Mouse (Mus musculus): ENCODE measurements around the gene B4galt5. TPM values are rescaled to one million over a fixed set of nuclear protein-coding genes. Genes with fewer than 3 reads are reported as not detected.

B4galt5 gene
- polyA plus RNA-seq, 1 experiment from 2014 or later, result 12.2 TPM

DNA sequence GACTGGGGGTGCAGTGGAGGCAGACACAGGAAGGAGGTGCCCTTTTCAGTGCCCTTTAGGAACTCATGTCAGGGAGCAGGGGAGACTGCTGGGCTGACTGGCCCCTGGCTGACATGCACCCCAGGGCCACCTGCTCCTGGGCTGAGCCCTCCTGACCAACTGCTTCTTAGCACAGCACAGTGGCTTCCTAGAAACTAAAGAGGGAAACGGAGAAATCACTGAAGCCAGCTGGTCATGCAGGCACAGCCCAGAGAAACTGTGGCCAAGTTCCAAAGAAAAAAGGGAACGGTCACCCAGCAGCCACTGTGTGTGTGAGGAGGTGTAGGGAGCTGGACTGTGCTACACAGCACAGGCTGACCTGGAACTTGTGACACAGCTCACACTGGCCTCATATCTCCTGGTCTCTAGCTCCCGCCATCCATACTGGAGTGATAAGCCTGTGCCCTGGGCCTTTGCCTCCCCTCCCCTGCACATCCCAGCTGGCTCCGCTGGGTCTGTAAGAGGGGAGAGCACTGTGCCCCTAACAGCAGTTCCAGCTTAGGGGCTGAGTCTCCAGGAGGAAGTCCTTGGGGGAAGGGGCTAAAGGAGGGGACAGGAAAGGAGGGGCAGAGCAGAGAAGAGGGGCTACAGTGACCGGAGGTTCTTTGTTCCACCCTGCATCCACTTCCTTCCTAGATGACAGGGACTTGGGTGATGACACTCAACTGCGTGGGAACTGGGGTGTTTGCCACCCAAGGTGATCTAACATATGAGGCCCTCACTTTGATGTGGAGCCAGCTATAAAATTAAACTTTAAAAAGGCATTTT, 48.9 kb downstream of the B4galt5 start:
- WGBS, result 51% methylated on average over 6 of the region's 6 CpGs
- no peaks in the 10 kb centered on the region for H3K27me3 ChIP-seq (ENCODE audit: control insufficient read depth, insufficient read depth, low read length)
- 0 out of 2 replicates have a peak overlapping the region, but pooled peaks have one; percentile 11 for H3K27ac ChIP-seq (ENCODE audit: low read depth, low read length)
- peak; percentile 29; the same call in 1 of the 2 replicates for ATAC-seq (ENCODE audit: low FRiP score, low TSS enrichment)
- no peaks in the 10 kb centered on the region for H3K9me3 ChIP-seq (ENCODE audit: control insufficient read depth, low read length)
- H3K36me3 ChIP-seq (ENCODE audit: control insufficient read depth, insufficient read depth, low read length), result peaks cover 16% of the 10 kb centered on the region; the same call in 1 of the 2 replicates
- H3K4me1 ChIP-seq (ENCODE audit: control insufficient read depth, insufficient read depth, low read length), result peaks cover 18% of the 10 kb centered on the region
- H3K4me2 ChIP-seq (replicated peaks; ENCODE audit: low read depth, low read length), result no peak overlapping the region
- no peak overlapping the region for H3K9ac ChIP-seq (ENCODE audit: low read depth, low read length)
- H3K4me3 ChIP-seq (ENCODE audit: low read length), result no peak overlapping the region

DNA sequence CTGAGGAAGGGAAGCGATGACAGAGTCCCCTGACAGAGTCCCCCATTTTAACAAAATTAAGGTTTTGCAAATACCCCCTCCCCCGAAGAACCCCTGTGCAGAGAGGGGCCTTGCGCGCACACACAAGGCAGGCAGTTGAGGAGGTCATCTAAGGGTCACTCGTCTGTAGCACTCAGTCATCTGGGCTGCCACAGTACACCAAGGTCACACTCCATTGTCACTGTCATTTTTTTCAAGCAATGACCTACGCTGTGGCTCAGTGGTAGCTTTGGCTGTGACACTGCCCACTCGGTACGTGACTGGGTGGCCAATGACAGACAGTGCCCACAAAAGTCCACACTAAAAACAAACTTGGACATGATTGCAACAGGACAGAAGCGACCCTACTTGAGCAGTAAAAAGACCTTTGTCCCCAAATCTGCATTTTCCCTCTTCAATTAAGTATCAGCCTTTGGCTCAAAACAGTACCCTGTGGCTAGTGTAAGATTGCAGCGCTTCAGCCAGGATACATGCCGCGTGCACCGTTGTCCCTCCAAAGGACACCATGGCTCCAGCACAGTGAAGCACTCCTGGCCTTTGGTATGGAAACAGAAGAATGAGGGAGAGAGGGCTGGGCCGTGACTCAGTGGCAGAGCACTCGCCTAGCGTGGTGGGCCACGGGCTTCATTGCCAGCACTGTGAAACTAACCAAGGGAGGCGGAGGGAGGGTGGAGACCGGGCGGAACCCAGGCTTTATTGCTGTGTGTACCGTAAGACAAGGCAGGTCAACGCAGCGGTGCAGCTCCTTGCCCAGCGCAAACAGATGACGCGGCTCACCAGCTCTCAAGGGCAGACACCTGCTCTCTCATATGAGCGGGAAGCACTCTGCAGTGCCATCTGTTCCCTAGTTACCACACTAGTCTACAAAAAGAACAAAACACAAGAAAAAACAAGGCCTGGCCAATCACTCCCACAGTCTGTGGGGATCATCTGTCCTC, 50.0 kb downstream of the B4galt5 start:
- no peak overlapping the region for H3K9ac ChIP-seq (ENCODE audit: low read depth, low read length)
- H3K27me3 ChIP-seq (ENCODE audit: control insufficient read depth, insufficient read depth, low read length), result no peaks in the 10 kb centered on the region
- peaks cover 18% of the 10 kb centered on the region for H3K4me1 ChIP-seq (ENCODE audit: control insufficient read depth, insufficient read depth, low read length)
- no peak overlapping the region for H3K4me2 ChIP-seq (replicated peaks; ENCODE audit: low read depth, low read length)
- peaks cover 14% of the 10 kb centered on the region; the same call in 1 of the 2 replicates for H3K36me3 ChIP-seq (ENCODE audit: control insufficient read depth, insufficient read depth, low read length)
- 51% methylated on average over 27 of the region's 27 CpGs for WGBS
- H3K27ac ChIP-seq (ENCODE audit: low read depth, low read length), result no peak overlapping the region; the same call in 1 of the 2 replicates
- H3K9me3 ChIP-seq (ENCODE audit: control insufficient read depth, low read length), result no peaks in the 10 kb centered on the region
- no peak overlapping the region for H3K4me3 ChIP-seq (ENCODE audit: low read length)
- ATAC-seq (ENCODE audit: low FRiP score, low TSS enrichment), result peak; percentile 43; the same call in 1 of the 2 replicates

DNA sequence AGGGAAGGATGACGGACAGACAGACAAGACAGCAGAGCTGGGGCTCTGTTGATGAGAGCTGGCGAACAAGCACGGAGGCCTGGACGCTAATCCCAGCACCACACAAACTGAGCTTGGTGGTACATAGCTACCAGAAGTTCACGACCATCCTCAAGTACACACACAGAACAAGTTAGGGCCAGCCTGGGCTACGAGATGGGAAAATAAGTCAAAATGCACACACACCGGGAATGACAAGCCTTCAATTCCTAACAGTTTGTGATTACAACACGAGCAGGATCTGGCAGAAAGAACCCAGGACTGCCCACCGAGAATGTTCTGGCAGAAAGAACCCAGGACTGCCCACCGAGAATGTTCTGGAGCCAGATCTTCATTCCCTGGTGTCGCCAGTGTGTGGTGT, 51.0 kb downstream of the B4galt5 start:
- H3K36me3 ChIP-seq (ENCODE audit: control insufficient read depth, insufficient read depth, low read length), result peaks cover 6% of the 10 kb centered on the region; the same call in 1 of the 2 replicates
- H3K27ac ChIP-seq (ENCODE audit: low read depth, low read length), result no peak overlapping the region
- peaks cover 18% of the 10 kb centered on the region for H3K4me1 ChIP-seq (ENCODE audit: control insufficient read depth, insufficient read depth, low read length)
- no peak overlapping the region for H3K4me2 ChIP-seq (replicated peaks; ENCODE audit: low read depth, low read length)
- no peaks in the 10 kb centered on the region for H3K27me3 ChIP-seq (ENCODE audit: control insufficient read depth, insufficient read depth, low read length)
- no peak overlapping the region for H3K4me3 ChIP-seq (ENCODE audit: low read length)
- H3K9ac ChIP-seq (ENCODE audit: low read depth, low read length), result no peak overlapping the region
- WGBS, result 90% methylated on average over 11 of the region's 11 CpGs
- no peaks in the 10 kb centered on the region for H3K9me3 ChIP-seq (ENCODE audit: control insufficient read depth, low read length)
- ATAC-seq (ENCODE audit: low FRiP score, low TSS enrichment), result no peak

DNA sequence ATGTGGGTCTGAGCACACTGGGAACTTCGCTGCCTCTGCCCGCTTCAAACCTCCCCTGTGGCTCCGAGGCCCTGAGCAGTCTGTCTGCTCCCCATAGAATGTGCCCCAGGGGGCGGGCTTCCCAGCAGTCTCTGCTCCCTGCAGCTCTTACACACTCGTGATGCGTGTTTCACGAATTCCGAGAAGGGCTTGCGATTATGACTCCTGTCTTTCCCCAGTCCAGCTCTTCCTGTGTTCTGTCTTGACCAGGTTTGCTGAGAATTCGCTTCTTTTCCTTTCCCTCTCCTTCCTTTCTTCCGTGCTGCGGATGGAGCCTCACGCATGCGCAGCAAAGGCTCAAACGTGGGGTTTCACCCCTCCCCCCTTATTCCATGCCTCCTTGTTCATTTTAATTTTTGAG, 54.1 kb downstream of the B4galt5 start:
- H3K9ac ChIP-seq (ENCODE audit: low read depth, low read length), result no peak overlapping the region
- 70% methylated on average over 15 of the region's 15 CpGs for WGBS
- H3K4me1 ChIP-seq (ENCODE audit: control insufficient read depth, insufficient read depth, low read length), result peaks cover 22% of the 10 kb centered on the region
- no peak for ATAC-seq (ENCODE audit: low FRiP score, low TSS enrichment)
- no peaks in the 10 kb centered on the region for H3K36me3 ChIP-seq (ENCODE audit: control insufficient read depth, insufficient read depth, low read length)
- no peaks in the 10 kb centered on the region for H3K9me3 ChIP-seq (ENCODE audit: control insufficient read depth, low read length)
- H3K27ac ChIP-seq (ENCODE audit: low read depth, low read length), result no peak overlapping the region
- no peaks in the 10 kb centered on the region for H3K27me3 ChIP-seq (ENCODE audit: control insufficient read depth, insufficient read depth, low read length)
- no peak overlapping the region for H3K4me3 ChIP-seq (ENCODE audit: low read length)
- no peak overlapping the region for H3K4me2 ChIP-seq (replicated peaks; ENCODE audit: low read depth, low read length)

DNA sequence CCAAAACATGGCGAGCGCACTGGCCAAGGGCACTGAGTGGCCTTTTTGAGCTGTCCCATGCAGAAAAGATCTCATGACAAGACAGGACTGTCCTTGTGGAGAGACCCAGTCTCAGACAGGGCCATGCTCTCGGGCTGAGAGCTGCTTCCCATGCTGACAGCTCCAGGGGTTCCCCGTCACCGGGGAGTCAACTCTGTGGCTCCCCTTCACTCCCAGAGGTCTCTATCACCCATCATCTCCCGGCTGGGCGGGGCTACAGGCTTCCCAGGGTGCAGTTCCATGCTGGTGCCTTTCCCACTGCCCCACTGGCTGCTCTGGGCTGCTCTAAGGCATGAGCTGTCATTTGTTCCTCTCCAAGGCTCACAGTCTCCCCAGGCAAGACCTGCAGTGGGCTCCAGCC, 54.8 kb downstream of the B4galt5 start:
- Histone ChIP-seq H3K4me1 (ENCODE audit: control insufficient read depth, insufficient read depth, low read length) (peaks cover 16% of the 10 kb centered on the region; the same call in 1 of the 2 replicates), H3K9me3 (ENCODE audit: control insufficient read depth, low read length) (no peaks in the 10 kb centered on the region), H3K36me3 (ENCODE audit: control insufficient read depth, insufficient read depth, low read length) (no peaks in the 10 kb centered on the region), H3K9ac (ENCODE audit: low read depth, low read length) (no peak overlapping the region), H3K27me3 (ENCODE audit: control insufficient read depth, insufficient read depth, low read length) (no peaks in the 10 kb centered on the region), H3K4me3 (ENCODE audit: low read length) (no peak overlapping the region), H3K27ac (ENCODE audit: low read depth, low read length) (no peak overlapping the region), H3K4me2 (replicated peaks; ENCODE audit: low read depth, low read length) (no peak overlapping the region)
- WGBS, result 75% methylated on average over 7 of the region's 7 CpGs
- ATAC-seq (ENCODE audit: low FRiP score, low TSS enrichment), result no peak

DNA sequence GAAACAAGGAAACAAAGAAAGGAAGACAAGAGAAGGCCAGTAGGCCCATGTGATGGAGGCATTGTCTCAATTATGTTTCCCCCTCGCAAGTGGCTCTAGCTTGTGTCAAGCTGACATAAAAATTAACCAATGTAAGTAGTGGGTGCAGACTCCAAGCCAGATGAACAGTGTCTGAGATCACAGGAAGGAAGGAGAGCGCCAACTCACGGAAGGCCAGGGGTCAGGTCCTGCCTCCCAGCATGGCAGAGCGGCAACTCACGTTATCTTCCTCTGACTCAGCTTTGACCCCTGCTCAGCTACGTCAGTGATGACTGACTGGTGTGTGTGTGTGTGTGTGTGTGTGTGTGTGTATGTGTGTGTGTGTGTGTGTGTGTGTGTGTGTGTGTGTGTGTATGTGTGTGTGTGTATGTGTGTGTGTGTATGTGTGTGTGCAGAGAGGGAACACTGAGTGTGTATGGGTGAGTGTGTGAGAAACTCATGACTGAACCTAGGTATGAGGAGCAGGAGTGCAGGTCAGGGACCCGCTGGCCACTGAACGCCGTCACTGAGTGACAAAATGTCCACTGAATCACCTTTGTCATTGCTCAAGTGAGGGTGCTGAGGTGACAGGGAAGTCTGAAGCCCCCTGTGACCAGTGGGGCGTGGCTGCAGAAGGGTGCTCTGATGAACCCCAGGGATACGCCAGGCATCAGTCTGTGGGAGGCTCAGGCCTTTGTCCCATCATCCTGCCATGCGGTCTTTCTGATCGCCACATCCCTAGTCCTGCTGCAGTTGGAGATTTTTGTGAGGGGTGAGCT, 55.5 kb downstream of the B4galt5 start:
- Histone ChIP-seq H3K9me3 (ENCODE audit: control insufficient read depth, low read length) (no peaks in the 10 kb centered on the region), H3K4me2 (replicated peaks; ENCODE audit: low read depth, low read length) (no peak overlapping the region), H3K27ac (ENCODE audit: low read depth, low read length) (no peak overlapping the region), H3K36me3 (ENCODE audit: control insufficient read depth, insufficient read depth, low read length) (no peaks in the 10 kb centered on the region), H3K9ac (ENCODE audit: low read depth, low read length) (no peak overlapping the region), H3K4me1 (ENCODE audit: control insufficient read depth, insufficient read depth, low read length) (peaks cover 8% of the 10 kb centered on the region; the same call in 1 of the 2 replicates), H3K27me3 (ENCODE audit: control insufficient read depth, insufficient read depth, low read length) (no peaks in the 10 kb centered on the region), H3K4me3 (ENCODE audit: low read length) (no peak overlapping the region)
- peak; percentile 46; the same call in 1 of the 2 replicates for ATAC-seq (ENCODE audit: low FRiP score, low TSS enrichment)
- 65% methylated on average over 13 of the region's 13 CpGs for WGBS

DNA sequence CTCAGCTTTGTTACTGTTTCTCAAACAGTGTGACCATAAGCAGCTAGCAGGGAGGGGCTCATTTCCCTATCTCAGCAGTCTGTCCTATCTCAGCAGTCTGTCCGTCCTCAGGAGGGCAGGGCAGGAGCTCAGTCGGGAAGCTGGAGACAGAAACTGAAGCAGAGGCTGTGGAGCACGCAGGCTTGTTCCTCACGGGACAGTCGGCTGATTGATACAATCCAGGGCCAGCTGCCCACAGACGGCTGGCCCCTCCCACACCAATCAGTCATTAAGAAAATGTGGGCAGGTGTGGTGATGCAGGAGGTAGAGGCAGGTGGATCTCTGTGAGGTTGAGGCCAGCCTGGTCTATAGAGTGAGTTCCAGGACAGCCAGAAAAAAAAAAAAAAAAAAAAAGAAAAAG, 56.1 kb downstream of the B4galt5 start:
- H3K27ac ChIP-seq (ENCODE audit: low read depth, low read length), result no peak overlapping the region

DNA sequence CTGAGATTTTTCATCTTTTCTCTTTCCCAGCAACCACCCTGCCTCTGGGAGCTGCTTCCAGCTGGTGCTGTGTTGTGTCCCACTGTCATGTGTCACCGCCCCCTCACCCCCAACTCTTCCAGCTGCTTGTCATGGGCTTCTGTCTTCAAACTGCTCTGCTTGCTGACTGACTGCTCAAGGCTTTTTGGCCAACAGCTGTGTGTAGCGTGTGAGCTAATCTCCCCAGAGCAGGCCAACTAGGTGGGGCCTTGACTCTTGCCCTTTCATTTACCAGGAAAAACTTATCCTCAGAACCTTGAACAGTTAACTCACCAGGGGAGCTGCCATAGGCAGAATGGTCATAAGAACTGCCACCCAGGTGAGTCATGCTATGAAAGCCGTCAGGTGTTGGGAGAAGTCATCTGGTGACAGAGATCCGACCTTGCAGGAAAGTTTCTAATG, 56.8 kb downstream of the B4galt5 start:
- peaks cover 7% of the 10 kb centered on the region; the same call in 1 of the 2 replicates for H3K4me1 ChIP-seq (ENCODE audit: control insufficient read depth, insufficient read depth, low read length)
- H3K36me3 ChIP-seq (ENCODE audit: control insufficient read depth, insufficient read depth, low read length), result no peaks in the 10 kb centered on the region
- H3K9me3 ChIP-seq (ENCODE audit: control insufficient read depth, low read length), result no peaks in the 10 kb centered on the region
- H3K27me3 ChIP-seq (ENCODE audit: control insufficient read depth, insufficient read depth, low read length), result no peaks in the 10 kb centered on the region
- no peak overlapping the region for H3K4me2 ChIP-seq (replicated peaks; ENCODE audit: low read depth, low read length)
- no peak overlapping the region for H3K9ac ChIP-seq (ENCODE audit: low read depth, low read length)
- 73% methylated on average over 4 of the region's 4 CpGs for WGBS
- H3K4me3 ChIP-seq (ENCODE audit: low read length), result no peak overlapping the region
- H3K27ac ChIP-seq (ENCODE audit: low read depth, low read length), result no peak overlapping the region
- ATAC-seq (ENCODE audit: low FRiP score, low TSS enrichment), result peak; percentile 24; the same call in 1 of the 2 replicates

More for the DNA sequence above, 56.1 kb downstream of the B4galt5 start:
- no peak overlapping the region for H3K4me3 ChIP-seq (ENCODE audit: low read length)
- no peaks in the 10 kb centered on the region for H3K9me3 ChIP-seq (ENCODE audit: control insufficient read depth, low read length)
- H3K4me2 ChIP-seq (replicated peaks; ENCODE audit: low read depth, low read length), result no peak overlapping the region
- ATAC-seq (ENCODE audit: low FRiP score, low TSS enrichment), result 0 out of 2 replicates have a peak, but pooled peaks have one; percentile 49
- no peak overlapping the region for H3K9ac ChIP-seq (ENCODE audit: low read depth, low read length)
- H3K27me3 ChIP-seq (ENCODE audit: control insufficient read depth, insufficient read depth, low read length), result no peaks in the 10 kb centered on the region
- 10% methylated on average over 6 of the region's 6 CpGs for WGBS
- peaks cover 7% of the 10 kb centered on the region; the same call in 1 of the 2 replicates for H3K4me1 ChIP-seq (ENCODE audit: control insufficient read depth, insufficient read depth, low read length)
- H3K36me3 ChIP-seq (ENCODE audit: control insufficient read depth, insufficient read depth, low read length), result no peaks in the 10 kb centered on the region
